Mouse (Mus musculus) stomach, postnatal 0 days (tissue): ENCODE results near the gene Thap8. TPM values are rescaled to one million over a fixed set of nuclear protein-coding genes. Genes with fewer than 3 reads are reported as not detected.

Source experiments
- ATAC-seq: fragments of 200-750 bp; cut with Nextera tagmentation; 2 replicates; pipeline ENCODE4 v1.8.0; 2017; ENCODE audit not compliant: low FRiP score, low TSS enrichment
- DNase-seq: peaks from one replicate; pipeline ENCODE4 v3.0.0-alpha.2; 2016; ENCODE audit warnings: low spot score
- H3K27ac ChIP-seq: fragments of 300-500 bp; sonication (generic); replicated peaks from 2 replicates; pipeline ENCODE4 v1.5.1; 2014; ENCODE audit warnings: mild to moderate bottlenecking, control low read depth
- H3K27me3 ChIP-seq: fragments of 300-500 bp; sonication (generic); 2 replicates; pipeline ENCODE4 v1.6.1; 2014; ENCODE audit warnings: low read length; ENCODE audit not compliant: control insufficient read depth, insufficient read depth
- H3K36me3 ChIP-seq: fragments of 300-500 bp; sonication (generic); 2 replicates; pipeline ENCODE4 v1.6.1; 2014; ENCODE audit warnings: low read length, mixed read lengths; ENCODE audit not compliant: control insufficient read depth, insufficient read depth
- H3K4me1 ChIP-seq: fragments of 300-500 bp; sonication (generic); replicated peaks from 2 replicates; pipeline ENCODE4 v1.6.1; 2014; ENCODE audit warnings: antibody characterized with exemption; ENCODE audit not compliant: control insufficient read depth, insufficient read depth
- H3K4me2 ChIP-seq: fragments of 300-500 bp; sonication (generic); replicated peaks from 2 replicates; pipeline ENCODE4 v1.6.1; 2014; ENCODE audit warnings: low read depth, mild to moderate bottlenecking, control low read depth, moderate library complexity
- H3K4me3 ChIP-seq: fragments of 300-500 bp; sonication (generic); 2 replicates; pipeline ENCODE4 v1.5.1; 2014; ENCODE audit warnings: low read depth, low read length, control low read depth
- H3K9ac ChIP-seq: fragments of 300-500 bp; sonication (generic); 2 replicates; pipeline ENCODE4 v1.6.1; 2014; ENCODE audit warnings: mild to moderate bottlenecking, low read length, control low read depth, mixed read lengths
- H3K9me3 ChIP-seq: fragments of 300-500 bp; sonication (generic); 2 replicates; pipeline ENCODE4 v1.6.1; 2016; ENCODE audit warnings: low read length; ENCODE audit not compliant: control insufficient read depth
- CTCF ChIP-seq: IDR thresholded peaks from 2 replicates; pipeline ENCODE4 v1.5.1; 2016; ENCODE audit warnings: antibody characterized with exemption, low read depth, mild to moderate bottlenecking, moderate library complexity
- EP300 ChIP-seq: optimal IDR thresholded peaks from 2 replicates; pipeline ENCODE3; 2016; ENCODE audit warnings: antibody characterized with exemption
- WGBS: fragments of 180-500 bp; shearing (Covaris S2); extraction: QIAGEN DNeasy Blood & Tissue Kit; methylation state at CpG from one replicate; pipeline ENCODE4 v1.1.7; 2014; 5-methylcytosine and 5-hydroxymethylcytosine counted together
- polyA plus RNA-seq: library from polyadenylated mRNA; unstranded; fragments of >200 nt; fragmentation: Nextera tagmentation; extraction: Ambion mirVana; gene quantifications from 2 replicates; pipeline ENCODE4 v1.2.1, GENCODE M21; 2015

Thap8 gene
- polyA plus RNA-seq, 1 experiment from 2014 or later: 0.38 TPM

GRCm38 (mm10) chr7:30322865-30323264 is 43.0 kb downstream of the Thap8 start:
- DNase-seq (peak; percentile 43), ATAC-seq (peak; percentile 53; the same call in 1 of the 2 replicates)
- Histone ChIP-seq H3K36me3 (no peaks in the 10 kb centered on the region), H3K4me3 (peak overlapping the region; percentile 62; the same call in 1 of the 2 replicates), H3K4me1 (no peaks in the 10 kb centered on the region; the same call in 1 of the 2 replicates), H3K27ac (peak overlapping the region; percentile 82), H3K27me3 (no peaks in the 10 kb centered on the region), H3K9me3 (no peaks in the 10 kb centered on the region), H3K4me2 (peak overlapping the region; percentile 87), H3K9ac (peak overlapping the region; percentile 56; the same call in 1 of the 2 replicates)
- no peak for TF ChIP-seq EP300
- no peak for TF ChIP-seq CTCF
- 18% methylated on average over 6 of the region's 6 CpGs for WGBS

DNA sequence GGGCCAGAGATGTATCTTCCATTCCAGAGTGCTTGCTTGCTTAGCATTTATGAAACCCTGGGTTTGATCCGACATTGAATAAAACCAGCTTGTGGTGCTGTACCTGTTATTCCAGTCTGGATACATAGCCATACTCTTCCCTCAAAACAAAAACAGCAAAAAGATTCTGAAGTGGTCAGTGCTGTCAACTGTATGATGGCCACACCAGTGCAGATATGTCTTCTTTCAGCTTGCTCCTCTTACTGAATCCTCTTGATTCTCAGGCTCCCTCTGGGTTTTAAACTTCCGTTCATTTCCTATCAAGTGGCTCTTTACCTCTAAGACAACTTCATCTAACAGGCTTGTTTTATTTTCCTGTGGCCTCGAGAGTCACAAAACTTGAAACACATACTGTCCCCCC is 43.9 kb downstream of the Thap8 start, which contains the start of gene Sdhaf1:
Gene Sdhaf1 (minus strand): TSS at position 101 of the 400 bp plus-strand sequence.
- no peak for DNase-seq
- ATAC-seq: no peak
- no peaks in the 10 kb centered on the region for H3K9me3 ChIP-seq

DNA sequence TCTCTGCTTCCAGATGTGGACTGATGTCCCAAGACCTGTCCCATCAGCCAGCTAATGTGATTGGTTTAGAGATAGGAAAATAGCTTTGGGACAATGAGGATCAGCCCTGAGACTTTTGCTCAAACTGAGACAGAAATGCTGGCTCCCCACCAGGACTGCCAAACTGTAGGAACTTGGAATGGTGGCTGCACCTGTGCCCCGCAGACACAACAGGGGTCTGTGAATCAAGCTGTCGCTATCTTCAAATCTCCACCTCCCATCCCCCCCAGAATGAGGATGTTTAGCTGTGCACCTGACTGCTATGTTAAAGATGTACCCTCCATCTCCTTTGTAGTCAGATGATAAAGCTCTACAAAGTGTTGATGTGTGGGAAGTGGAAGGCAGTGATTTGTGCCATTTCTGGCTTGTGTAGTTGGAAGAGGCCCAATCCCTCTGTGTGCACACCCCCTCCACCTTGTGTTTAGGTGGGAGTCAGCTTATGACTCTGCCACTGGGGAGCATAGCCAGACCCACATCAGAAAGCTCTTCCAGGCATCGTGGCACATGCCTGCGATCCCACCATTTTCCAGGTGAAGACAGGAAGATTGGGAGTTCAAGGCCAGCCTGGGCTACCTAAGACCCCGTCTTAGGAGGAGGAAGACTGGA is 44.5 kb downstream of the Thap8 start:
- Histone ChIP-seq H3K9me3 (no peaks in the 10 kb centered on the region), H3K4me1 (no peaks in the 10 kb centered on the region; the same call in 1 of the 2 replicates), H3K27me3 (no peaks in the 10 kb centered on the region), H3K4me3 (no peak overlapping the region), H3K36me3 (no peaks in the 10 kb centered on the region), H3K27ac (no peak overlapping the region), H3K4me2 (no peak overlapping the region), H3K9ac (no peak overlapping the region)
- DNase-seq (no peak), ATAC-seq (no peak)
- no peak for TF ChIP-seq EP300
- 85% methylated on average over 5 of the region's 5 CpGs for WGBS

More for the DNA sequence above, 43.9 kb downstream of the Thap8 start, which contains the start of gene Sdhaf1:
- TF ChIP-seq CTCF (no peak), EP300 (no peak)
- no peaks in the 10 kb centered on the region; the same call in 1 of the 2 replicates for H3K4me1 ChIP-seq
- no peaks in the 10 kb centered on the region for H3K27me3 ChIP-seq
- peak within 1 kb of the TSS; percentile 82 for H3K27ac ChIP-seq
- H3K36me3 ChIP-seq: no peaks in the 10 kb centered on the region
- peak within 1 kb of the TSS; percentile 56; the same call in 1 of the 2 replicates for H3K9ac ChIP-seq
- 70% methylated on average over 3 of the region's 3 CpGs for WGBS
- H3K4me3 ChIP-seq: peak within 1 kb of the TSS; percentile 62; the same call in 1 of the 2 replicates
- H3K4me2 ChIP-seq: peak within 1 kb of the TSS; percentile 87

GRCm38 (mm10) chr7:30325364-30325763 is 45.5 kb downstream of the Thap8 start:
- Histone ChIP-seq H3K9ac (no peak overlapping the region), H3K4me2 (no peak overlapping the region), H3K27me3 (no peaks in the 10 kb centered on the region), H3K9me3 (no peaks in the 10 kb centered on the region), H3K4me3 (no peak overlapping the region), H3K36me3 (no peaks in the 10 kb centered on the region), H3K4me1 (no peaks in the 10 kb centered on the region; the same call in 1 of the 2 replicates), H3K27ac (no peak overlapping the region)
- WGBS: 42% methylated on average over 2 of the region's 2 CpGs
- ATAC-seq (no peak), DNase-seq (peak; percentile 61)
- TF ChIP-seq CTCF: peak; percentile 76
- no peak for TF ChIP-seq EP300

DNA sequence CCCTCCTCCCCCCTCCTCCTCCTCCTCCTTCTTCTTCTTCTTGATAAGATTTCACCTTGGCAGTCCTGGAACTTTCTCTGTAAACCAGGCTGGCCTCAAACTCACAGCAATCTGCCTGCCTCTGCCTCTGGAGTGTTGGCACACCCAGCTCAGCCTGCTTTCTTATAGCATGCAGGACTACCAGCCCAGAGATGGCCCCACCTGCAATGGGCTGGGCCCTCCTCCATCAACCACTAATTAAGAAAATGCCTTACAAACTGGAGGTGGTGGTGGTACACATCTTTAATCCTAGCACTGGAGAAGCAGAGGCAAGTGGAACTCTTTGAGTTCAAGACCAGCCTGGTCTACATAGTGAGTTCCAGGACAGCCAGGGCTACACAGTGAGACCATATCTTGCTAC is 46.5 kb downstream of the Thap8 start:
- H3K4me2 ChIP-seq: no peak overlapping the region
- H3K27me3 ChIP-seq: no peaks in the 10 kb centered on the region
- DNase-seq: no peak
- H3K9ac ChIP-seq: no peak overlapping the region
- no peaks in the 10 kb centered on the region for H3K9me3 ChIP-seq
- TF ChIP-seq CTCF: no peak
- ATAC-seq: no peak
- no peaks in the 10 kb centered on the region for H3K4me1 ChIP-seq
- H3K4me3 ChIP-seq: no peak overlapping the region
- H3K27ac ChIP-seq: no peak overlapping the region
- no peaks in the 10 kb centered on the region for H3K36me3 ChIP-seq

DNA sequence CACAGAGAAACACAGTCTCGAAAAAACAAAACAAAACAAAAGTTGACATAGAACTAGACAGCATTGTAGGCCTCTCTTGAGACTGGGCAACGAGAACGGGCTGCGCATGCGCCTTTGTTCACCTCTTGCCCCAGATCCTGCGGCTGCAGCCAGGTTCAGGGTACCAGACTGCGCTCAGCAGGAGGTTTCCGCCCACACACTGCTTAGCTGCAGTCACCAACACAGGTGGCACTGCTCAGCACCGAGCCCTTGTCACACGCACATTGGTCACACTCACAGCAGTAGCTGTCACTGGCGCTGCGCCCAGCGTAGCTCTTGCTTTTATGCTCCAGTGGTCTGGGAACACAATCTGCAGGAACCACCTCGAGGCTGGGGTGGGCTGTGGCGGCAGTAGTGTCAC is 47.2 kb downstream of the Thap8 start:
- Histone ChIP-seq H3K9ac (no peak overlapping the region), H3K27ac (no peak overlapping the region), H3K9me3 (no peaks in the 10 kb centered on the region), H3K4me1 (no peaks in the 10 kb centered on the region), H3K27me3 (no peaks in the 10 kb centered on the region), H3K4me2 (no peak overlapping the region), H3K4me3 (no peak overlapping the region), H3K36me3 (no peaks in the 10 kb centered on the region)
- DNase-seq (no peak), ATAC-seq (no peak)
- TF ChIP-seq EP300 (no peak), CTCF (no peak)
- 58% methylated on average over 15 of the region's 15 CpGs for WGBS
